Mouse (Mus musculus): ENCODE measurements around the gene Stmnd1.
"Not testable (repeated sequence)": the region's sequence is repeated elsewhere in the genome, so short reads cannot be mapped to it uniquely, and the experiment has no call there.

Stmnd1 gene

DNA sequence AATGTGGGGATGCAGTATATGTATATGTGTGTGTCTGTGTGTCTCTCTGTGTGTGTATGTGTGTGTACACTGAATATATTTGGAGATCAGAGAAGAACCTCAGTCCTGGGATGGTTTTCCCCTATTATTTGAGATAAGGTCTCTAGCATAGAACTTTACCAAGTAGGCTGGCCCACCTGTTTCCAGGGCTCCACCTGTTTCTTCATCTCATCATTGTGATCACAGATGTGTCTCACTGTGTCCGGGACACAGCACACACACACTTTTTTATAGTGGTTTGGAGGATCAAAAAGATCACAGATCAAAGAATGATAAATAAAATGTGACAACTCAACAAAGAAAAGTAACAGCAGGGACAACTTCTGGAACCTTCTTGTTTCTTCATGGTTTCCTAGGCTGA, 17.0 kb downstream of the Stmnd1 start:
- DNase-seq (ENCODE audit: low spot score in 2 of 2): no peak

DNA sequence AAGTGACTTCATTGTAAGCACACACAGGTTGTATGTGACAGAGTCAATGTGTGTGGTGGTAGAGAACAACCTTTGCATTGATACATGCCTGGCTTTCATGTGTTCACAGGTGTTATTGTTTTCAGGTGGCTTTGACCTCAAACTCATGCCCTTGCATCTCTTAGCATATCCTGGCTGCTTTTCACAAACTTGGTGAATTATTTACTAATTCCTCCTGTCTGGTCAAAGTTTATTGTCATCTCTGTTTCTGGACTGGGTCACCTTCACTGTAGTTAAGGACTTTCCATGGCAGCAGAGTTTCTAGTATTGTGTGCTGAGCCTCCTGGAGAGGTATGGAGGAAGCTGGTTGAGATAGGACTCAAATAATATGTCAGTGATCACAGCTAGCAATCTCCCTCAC, 20.8 kb downstream of the Stmnd1 start:
- no peak for DNase-seq (ENCODE audit: low spot score in 2 of 2)

DNA sequence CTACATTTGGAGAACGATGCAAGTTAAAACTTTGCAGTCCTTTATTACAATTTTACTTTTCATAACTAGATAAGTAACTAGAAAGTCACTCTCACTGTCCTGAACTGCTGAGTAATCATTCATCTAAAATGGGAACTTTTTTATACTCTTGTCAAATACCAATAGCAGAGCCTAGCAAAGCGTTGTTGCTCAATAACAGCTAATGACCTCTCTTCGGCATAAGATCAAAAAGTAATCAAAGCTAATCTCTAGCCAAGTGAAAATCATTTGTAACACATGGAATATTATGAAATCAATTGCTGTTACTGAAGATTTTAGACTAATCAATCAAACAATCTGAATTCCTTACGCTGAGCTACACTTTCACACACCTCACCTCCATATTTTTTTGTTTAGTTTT, 24.2 kb downstream of the Stmnd1 start:
- DNase-seq (ENCODE audit: low spot score in 2 of 2): no peak

DNA sequence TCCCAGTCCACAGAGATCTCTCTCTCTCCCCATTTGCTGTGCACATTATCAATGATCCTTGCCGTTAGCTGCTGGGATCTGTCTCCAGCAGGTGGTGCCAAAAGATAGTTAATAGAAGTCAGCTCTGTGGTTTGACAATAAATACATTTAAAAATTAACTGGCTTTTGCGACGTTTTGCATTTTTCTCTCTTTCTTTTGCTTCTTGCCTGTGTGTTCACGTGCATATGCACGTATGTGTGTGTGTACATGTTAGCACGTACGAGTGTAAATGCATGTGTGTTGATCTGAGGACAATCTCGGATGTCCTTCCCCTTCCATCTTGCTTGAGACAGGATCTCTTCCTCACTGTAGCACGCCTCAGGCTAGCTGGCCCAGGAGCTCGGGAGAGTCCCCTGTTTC, 37.3 kb downstream of the Stmnd1 start:
- DNase-seq (ENCODE audit: low spot score in 2 of 2): peak; percentile 17 to 35

DNA sequence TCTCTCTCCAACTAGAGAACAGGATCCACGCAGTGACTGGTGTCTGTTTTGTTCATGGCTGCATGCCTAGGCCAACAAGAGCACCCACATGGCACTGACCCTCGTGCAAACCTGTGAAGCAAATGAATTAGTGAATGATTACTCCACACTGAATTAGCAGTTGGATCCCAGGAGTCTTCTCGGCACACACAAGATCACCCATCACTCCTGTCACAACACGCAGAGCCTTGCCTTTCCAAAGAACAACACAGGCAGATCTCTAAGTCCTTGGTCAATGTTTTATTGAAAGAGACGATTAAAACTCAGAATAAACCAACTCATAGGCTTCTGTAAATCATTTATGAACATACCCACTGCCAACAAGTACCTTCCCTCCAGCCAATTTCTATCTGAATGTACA, 39.7 kb downstream of the Stmnd1 start:
- no peak for DNase-seq (ENCODE audit: low spot score in 2 of 2)

DNA sequence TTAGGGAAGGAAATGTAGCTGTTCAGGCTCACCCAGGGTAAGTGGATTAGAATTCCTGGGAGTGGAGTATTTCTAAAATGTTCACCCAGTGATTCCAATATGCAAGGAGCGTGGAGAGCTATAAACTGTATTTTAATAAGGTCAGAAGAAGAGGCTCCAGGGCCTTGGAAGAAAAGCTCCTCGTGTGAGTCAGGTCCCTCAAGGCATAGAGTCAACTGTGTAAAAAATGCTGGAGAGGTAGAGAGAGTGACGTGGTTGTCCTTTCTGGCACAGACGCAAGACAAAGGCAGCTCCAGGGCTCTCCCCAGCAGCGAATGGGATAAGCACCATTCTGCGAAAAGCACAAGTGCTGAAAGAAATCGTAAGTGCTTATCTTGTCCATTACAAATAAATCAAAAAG, 41.6 kb downstream of the Stmnd1 start:
- no peak for DNase-seq (ENCODE audit: low spot score in 2 of 2)

DNA sequence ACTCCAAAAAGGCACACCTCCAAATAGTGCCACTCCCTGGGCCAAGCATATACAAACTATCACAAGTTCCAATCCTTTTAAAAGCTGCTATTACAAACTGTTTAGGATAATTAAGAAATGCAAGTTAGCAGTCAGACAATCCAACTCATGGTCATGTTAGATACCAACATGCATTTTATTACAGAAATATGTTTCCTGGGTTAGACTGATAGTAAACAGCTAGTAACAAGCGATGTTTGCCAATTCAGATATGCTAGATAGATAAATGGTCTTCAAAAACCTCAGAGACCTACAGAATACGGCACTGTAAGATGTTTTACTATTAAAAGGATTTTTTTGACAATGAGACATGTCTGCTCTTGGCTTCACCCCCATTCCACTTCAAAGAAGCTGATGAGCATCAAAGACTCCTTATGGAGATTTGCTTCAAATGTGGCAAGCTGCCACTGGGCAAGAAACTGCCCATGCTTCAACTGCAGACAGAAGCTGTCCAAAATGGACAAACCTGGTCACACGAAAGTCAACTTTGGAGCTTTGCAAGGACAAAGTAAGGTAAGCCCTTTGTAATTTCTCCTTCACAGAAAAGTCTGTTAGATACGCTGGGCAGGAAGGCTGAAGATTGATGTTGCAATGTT, 52.9 kb downstream of the Stmnd1 start:
- DNase-seq (ENCODE audit: low spot score in 2 of 2): no peak

DNA sequence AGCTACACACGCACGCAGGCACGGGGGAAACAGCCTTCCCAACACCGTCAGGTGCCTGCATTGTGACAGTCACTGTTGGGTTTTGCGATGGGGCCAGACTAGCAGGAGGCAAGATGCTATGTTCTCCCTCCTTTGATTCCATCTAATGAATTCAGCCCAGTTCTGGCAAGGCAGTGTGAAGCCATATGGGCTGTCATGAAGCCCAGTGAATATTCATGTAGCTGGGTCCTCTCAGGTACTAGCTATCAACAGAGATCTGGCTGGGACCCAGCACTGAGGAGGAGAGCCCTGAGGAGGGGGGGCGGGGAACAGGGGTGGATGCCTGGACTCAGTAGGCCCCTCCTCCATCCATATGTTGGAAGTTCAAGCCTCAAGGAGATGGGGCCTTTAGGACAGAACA, 61.5 kb downstream of the Stmnd1 start:
- DNase-seq (ENCODE audit: low spot score in 2 of 2): no peak

DNA sequence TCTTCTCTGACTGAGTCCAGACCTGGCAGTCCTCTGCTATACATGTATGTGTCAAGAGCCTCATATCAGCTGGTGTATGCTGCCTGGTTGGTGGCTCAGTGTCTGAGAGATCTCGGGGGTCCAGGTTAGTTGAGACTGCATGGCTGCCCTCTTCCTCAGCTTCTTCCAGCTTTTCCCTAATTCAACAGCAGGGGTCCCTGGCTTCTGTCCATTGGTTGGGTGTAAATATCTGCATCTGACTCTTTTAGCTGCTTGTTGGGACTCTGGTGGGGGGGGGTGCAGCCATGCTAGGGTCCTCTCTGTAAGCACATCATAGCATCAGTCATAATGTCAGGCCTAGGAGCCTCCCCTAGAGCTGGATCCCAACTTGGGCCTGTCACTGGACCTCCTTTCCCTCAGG, 62.8 kb downstream of the Stmnd1 start:
- DNase-seq (ENCODE audit: low spot score in 2 of 2): not testable (repeated sequence)

DNA sequence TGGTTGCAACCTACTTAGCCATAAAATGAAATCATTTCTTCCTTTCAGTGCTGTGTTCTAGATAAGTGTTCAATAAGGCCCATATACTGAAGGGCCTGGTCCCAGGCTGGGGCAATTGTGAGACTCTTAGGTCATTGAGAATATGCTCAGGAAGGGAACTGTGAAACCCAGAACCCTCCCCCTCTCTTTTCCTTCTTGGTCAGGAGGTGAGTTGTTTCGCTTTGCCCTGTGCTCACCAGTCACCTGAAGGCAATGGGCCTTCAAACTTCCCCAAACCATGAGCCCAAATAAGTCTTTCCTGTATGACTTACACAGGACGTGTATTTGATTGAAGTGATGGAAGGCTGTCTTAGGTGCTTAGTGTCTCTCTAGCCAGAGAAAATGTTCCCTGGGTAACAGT, 64.3 kb downstream of the Stmnd1 start:
- no peak for DNase-seq (ENCODE audit: low spot score in 2 of 2)

DNA sequence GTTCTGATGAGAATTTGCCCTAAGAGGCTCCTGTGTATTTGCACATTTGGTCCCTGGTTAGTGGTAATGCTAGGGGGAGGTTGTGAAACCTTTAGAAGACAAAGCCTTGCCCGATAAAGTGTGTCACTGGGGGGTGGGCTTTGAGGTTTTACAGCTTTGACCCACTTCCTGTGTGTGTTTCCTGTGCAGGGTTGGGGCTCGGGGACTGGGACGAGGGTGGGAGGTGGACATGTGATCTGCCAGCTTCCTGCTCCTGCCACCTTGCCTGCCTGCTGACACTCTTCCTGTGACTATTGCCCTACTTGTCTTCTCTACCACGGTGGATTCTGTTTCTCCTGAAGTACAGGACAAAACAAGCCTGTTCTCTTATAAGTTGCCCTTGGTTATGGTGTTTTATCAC, 66.4 kb downstream of the Stmnd1 start:
- DNase-seq (ENCODE audit: low spot score in 2 of 2): no peak

DNA sequence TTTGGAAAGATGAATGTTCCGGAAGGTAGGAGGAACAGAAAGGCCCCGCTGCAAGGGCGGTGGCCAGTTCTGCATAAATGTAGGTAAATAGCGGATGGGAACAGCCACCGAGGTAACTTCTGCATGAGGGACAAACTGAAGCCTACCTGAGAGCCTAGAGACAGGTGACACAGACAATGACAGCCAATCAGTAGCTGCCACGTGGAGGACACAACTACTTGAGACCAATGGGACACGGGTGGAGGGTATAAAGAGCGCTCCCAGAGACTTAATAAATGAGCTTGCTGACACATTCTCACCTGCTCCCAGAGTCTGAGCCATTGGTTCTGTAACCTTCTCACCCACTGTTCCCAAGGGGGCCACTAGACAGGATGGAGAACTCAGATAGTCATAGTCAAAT, 67.1 kb downstream of the Stmnd1 start:
- no peak for DNase-seq (ENCODE audit: low spot score in 2 of 2)

DNA sequence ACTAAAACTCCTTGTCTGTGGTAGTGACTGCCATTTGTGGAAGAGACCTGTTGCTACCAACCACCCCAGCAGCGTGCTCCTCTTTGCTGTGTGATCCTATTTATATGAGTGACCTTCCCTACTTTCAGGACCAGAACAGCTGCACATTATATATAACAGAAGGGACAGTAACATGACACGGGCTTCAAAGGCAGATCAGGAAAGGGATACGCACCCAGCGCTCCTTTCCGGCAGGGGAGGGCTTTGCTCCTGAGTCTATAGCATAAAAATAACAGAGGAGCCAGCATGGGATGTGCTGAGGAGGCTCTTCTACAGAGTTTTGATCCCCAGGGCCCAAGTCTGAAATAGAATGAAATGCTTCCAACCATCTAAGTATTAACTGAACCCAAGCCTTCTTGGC, 67.9 kb downstream of the Stmnd1 start:
- no peak for DNase-seq (ENCODE audit: low spot score in 2 of 2)

DNA sequence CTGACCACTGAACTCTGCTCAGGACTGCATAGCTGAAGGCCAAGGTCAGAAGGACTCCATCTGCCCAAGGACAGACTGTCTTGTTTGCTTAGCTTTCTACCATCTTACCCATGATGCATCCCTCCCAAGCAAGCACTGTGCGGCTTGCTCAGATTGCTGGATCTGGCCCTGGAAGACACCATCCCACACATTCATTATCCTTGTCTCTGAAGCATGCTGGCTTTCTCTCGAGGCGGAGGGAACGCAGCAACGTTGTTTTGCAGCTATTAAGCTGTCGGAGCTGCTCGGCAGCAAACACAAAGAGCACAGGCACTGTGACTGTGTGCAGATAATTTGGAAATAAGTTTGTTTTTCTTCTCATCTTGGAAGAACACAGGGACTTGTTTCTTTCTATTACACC, 69.7 kb downstream of the Stmnd1 start:
- no peak for DNase-seq (ENCODE audit: low spot score in 2 of 2)

DNA sequence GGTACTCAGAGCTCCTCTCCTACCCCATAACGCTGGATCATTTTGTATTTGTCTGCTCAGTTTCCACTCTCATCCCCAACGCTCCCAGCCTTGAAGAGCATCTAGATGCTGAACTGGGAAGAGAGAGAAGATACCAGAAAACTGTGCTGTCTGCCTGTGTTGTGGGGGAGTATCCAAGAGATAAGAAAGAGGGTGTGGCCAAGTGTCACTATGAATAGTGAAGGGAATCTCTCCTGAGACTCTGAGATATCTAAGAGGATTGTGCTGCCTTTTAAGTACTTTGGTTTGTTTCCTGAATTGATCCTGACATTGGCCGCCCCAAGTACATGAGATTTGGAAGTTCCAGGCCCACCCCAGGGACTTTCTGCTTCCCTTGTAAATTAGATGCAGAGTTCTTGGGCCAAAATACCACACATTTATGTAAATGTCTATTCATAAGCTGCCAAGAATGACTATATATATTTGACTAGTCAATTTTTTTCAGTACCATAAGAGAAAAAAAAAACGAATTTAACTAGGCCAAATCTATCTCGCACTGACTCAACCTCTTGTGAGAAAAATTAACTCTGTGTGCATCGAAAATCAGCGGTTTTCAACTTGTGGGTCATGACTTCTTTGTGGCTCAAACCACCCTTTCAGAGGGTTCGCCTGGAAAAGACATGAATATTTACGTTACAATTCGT, 73.5 kb downstream of the Stmnd1 start:
- no peak for DNase-seq (ENCODE audit: low spot score in 2 of 2)

DNA sequence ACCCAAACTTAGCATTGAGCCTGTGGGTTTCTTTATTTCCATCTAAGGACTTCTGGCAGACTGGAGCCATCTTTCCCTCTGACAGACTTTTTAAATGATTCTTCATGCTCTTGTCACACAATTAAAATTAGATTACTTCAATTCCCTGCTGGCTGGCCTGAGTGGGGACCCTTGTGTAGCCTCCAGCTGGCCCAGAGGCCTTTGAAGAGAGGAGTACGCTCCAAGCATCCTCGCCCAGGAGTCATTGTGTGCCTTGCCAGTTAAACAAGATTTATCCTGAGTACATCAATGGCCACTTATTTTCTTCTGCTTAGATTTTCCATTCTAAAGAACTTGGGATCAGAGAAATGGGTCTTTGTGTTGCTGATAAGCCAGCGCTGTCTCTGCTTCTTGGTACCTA, 76.1 kb downstream of the Stmnd1 start:
- DNase-seq (ENCODE audit: low spot score in 2 of 2): no peak
